Mouse (Mus musculus) adrenal gland, adult 8-10 months (tissue): Measurements from ENCODE around the gene Ugt2b37. TPM values are rescaled to one million over a fixed set of nuclear protein-coding genes. Genes with fewer than 3 reads are reported as not detected.
"Not testable (repeated sequence)": the region's sequence is repeated elsewhere in the genome, so short reads cannot be mapped to it uniquely, and the experiment has no call there.

Experiments
- DNase-seq: peaks from one replicate; pipeline ENCODE4 v3.0.0; 2022
- total RNA-seq, 4 experiments: library from RNA; stranded (reverse); gene quantifications; 2 replicates each; pipeline ENCODE4 v1.2.4; 2022

Gene Ugt2b37
- not detected for total RNA-seq

GRCm38 (mm10) chr5:87254676-87255075 is at the start of gene Ugt2b37:
TSS of gene Ugt2b37 (minus strand) at chr5:87254804.
- DNase-seq = not testable (repeated sequence)

- DNase-seq = not testable (repeated sequence)
Observed at GRCm38 (mm10) chr5:87286180-87286579, 31.6 kb upstream of the Ugt2b37 start.

GRCm38 (mm10) chr5:87275986-87276385 is 21.4 kb upstream of the Ugt2b37 start:
- DNase-seq = not testable (repeated sequence)

- no peak for DNase-seq
Observed at GRCm38 (mm10) chr5:87275581-87275980, 21.0 kb upstream of the Ugt2b37 start.

- no peak for DNase-seq
Observed at GRCm38 (mm10) chr5:87255831-87256230, 1.2 kb upstream of the Ugt2b37 start.

- DNase-seq = not testable (repeated sequence)
Observed at GRCm38 (mm10) chr5:87242140-87242539, 12.5 kb downstream of the Ugt2b37 start.

GRCm38 (mm10) chr5:87196430-87196829 is 58.2 kb downstream of the Ugt2b37 start:
- not testable (repeated sequence) for DNase-seq

Other genes starting within 250 kb of the Ugt2b37 start
- gene Ugt2b36, start 162.2 kb downstream of the Ugt2b37 start, total RNA-seq = under 1 TPM in 2 of 4 experiments, not detected in 2; 0.23 to 0.59 TPM
- under 1 TPM in 2 of 4 experiments, not detected in 2; 0.12 to 0.65 TPM for gene Ugt2b5, start 114.5 kb downstream of the Ugt2b37 start, total RNA-seq
- not detected for gene Ugt2a3, start 82.4 kb upstream of the Ugt2b37 start, total RNA-seq
- gene Ugt2b38, start 169.4 kb upstream of the Ugt2b37 start, total RNA-seq = under 1 TPM in 1 of 4 experiments, not detected in 3; 0.16 TPM
- gene Ugt2a2, start 227.5 kb upstream of the Ugt2b37 start, total RNA-seq = under 1 TPM in 1 of 4 experiments, not detected in 3; 0.52 TPM
- gene Gm43638, start 232.0 kb upstream of the Ugt2b37 start, total RNA-seq = not detected
- not detected for gene Ugt2a1, start 236.1 kb upstream of the Ugt2b37 start, total RNA-seq